Mouse (Mus musculus) forebrain, embryonic 15.5 days (tissue): ENCODE data around the gene Cnot10. TPM values are rescaled to one million over a fixed set of nuclear protein-coding genes. Genes with fewer than 3 reads are reported as not detected.

Source experiments
- ATAC-seq: fragments of 200-750 bp; cut with Nextera tagmentation; replicated peaks from 2 replicates; pipeline ENCODE4 v1.8.0; 2017; ENCODE audit warnings: mild to moderate bottlenecking, moderate TSS enrichment, moderate library complexity
- H3K27ac ChIP-seq: fragments of 300-500 bp; sonication (generic); replicated peaks from 2 replicates; pipeline ENCODE4 v1.5.1; 2015; ENCODE audit warnings: mild to moderate bottlenecking, inconsistent platforms
- H3K27me3 ChIP-seq: fragments of 300-500 bp; sonication (generic); 2 replicates; pipeline ENCODE4 v1.6.1; 2015; ENCODE audit warnings: inconsistent platforms
- H3K36me3 ChIP-seq: fragments of 300-500 bp; sonication (generic); 2 replicates; pipeline ENCODE4 v1.6.1; 2015; ENCODE audit warnings: mild to moderate bottlenecking, inconsistent platforms
- H3K4me1 ChIP-seq: fragments of 300-500 bp; sonication (generic); 2 replicates; pipeline ENCODE4 v1.6.1; 2015; ENCODE audit warnings: inconsistent platforms
- H3K4me2 ChIP-seq: fragments of 300-500 bp; sonication (generic); replicated peaks from 2 replicates; pipeline ENCODE4 v1.6.1; 2015; ENCODE audit warnings: mild to moderate bottlenecking, inconsistent platforms
- H3K4me3 ChIP-seq: fragments of 300-500 bp; sonication (generic); 2 replicates; pipeline ENCODE4 v1.5.1; 2015; ENCODE audit warnings: mild to moderate bottlenecking, inconsistent platforms
- H3K9ac ChIP-seq: fragments of 300-500 bp; sonication (generic); replicated peaks from 2 replicates; pipeline ENCODE4 v1.6.1; 2015; ENCODE audit warnings: mild to moderate bottlenecking, inconsistent platforms
- H3K9me3 ChIP-seq: fragments of 300-500 bp; sonication (generic); 2 replicates; pipeline ENCODE4 v1.6.1; 2016; ENCODE audit warnings: inconsistent platforms
- WGBS: fragments of 180-500 bp; shearing (Covaris S2); methylation state at CpG from one replicate; pipeline ENCODE4 v1.1.7; 2015; ENCODE audit warnings: mixed read lengths; 5-methylcytosine and 5-hydroxymethylcytosine counted together
- polyA plus RNA-seq: library from polyadenylated mRNA; unstranded; fragments of >200 nt; fragmentation: Nextera tagmentation; extraction: Ambion mirVana; gene quantifications from 2 replicates; pipeline ENCODE4 v1.2.1, GENCODE M21; 2015

Gene Cnot10
- 57.9 and 60.1 TPM in 2 replicates for polyA plus RNA-seq

- peak; percentile 99 for ATAC-seq
- peak within 1 kb of the TSS; percentile 71 for H3K9ac ChIP-seq
Measured at GRCm38 (mm10) chr9:114639839-114640646, at the start of gene Cnot10. Gene Cnot10, minus strand, starts transcription at chr9:114640184.

GRCm38 (mm10) chr9:114688953-114689407, 49.0 kb upstream of the Cnot10 start:
- peak overlapping the region; percentile 69 for H3K4me2 ChIP-seq
- H3K27me3 ChIP-seq, result no peaks in the 10 kb centered on the region
- ATAC-seq, result peak; percentile 79
- H3K9me3 ChIP-seq, result no peaks in the 10 kb centered on the region
- H3K4me1 ChIP-seq, result peaks cover 25% of the 10 kb centered on the region
- peak overlapping the region; percentile 88 for H3K4me3 ChIP-seq
- H3K9ac ChIP-seq, result peak overlapping the region; percentile 97
- H3K36me3 ChIP-seq, result peaks cover 17% of the 10 kb centered on the region
- under 1% methylated on average over 49 of the region's 50 CpGs for WGBS
- peak overlapping the region; percentile 96 for H3K27ac ChIP-seq

More at GRCm38 (mm10) chr9:114639839-114640646, at the start of gene Cnot10:
- H3K4me2 ChIP-seq, result peak within 1 kb of the TSS; percentile 74
- H3K9me3 ChIP-seq, result no peaks in the 10 kb centered on the region
- H3K4me3 ChIP-seq, result peak within 1 kb of the TSS; percentile 90
- 3% methylated on average over 51 of the region's 51 CpGs for WGBS
- peaks cover 15% of the 10 kb centered on the region for H3K27me3 ChIP-seq
- no peaks in the 10 kb centered on the region for H3K36me3 ChIP-seq
- H3K4me1 ChIP-seq, result peaks cover 27% of the 10 kb centered on the region
- peak within 1 kb of the TSS; percentile 88 for H3K27ac ChIP-seq

DNA sequence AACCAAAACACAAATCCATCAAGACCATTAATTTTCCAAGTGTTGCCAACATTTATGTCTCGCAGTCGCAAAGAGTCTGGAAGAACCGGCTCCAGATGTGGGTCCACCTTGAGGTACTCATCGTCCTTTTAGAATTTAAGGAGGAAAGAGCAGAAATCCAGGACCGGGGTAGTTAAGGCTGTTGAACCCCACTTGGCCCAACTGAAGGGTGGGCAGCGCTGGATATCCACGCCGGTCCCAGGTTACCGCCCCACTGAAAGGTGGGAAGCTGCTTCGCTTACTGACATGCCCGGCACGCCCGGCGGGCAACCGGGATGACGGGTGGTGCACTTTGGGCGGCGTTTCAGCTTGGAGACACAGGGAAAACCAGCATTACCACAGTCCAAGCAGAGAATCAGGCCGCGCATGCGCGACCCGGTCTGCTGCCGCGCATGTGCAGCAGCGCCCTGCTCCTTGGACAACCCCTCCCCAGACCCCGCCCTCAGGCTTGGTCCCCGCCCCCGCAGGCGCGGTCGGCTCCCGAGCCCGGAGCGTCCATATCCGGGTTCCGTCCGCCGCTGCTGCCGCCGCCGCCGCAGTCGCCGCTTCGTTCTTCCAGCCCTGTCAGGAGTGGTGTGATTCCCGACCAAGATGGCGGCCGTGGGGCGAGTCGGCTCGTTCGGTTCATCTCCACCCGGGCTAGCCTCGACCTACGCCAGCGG, 48.4 kb upstream of the Cnot10 start, which contains the start of gene Dync1li1:
Gene Dync1li1, plus strand, starts transcription at position 539 of the 701 bp plus-strand sequence.
- Histone ChIP-seq H3K27me3 (no peaks in the 10 kb centered on the region), H3K27ac (peak within 1 kb of the TSS; percentile 96), H3K4me2 (peak within 1 kb of the TSS; percentile 69), H3K9me3 (no peaks in the 10 kb centered on the region), H3K36me3 (peaks cover 12% of the 10 kb centered on the region), H3K4me1 (peaks cover 25% of the 10 kb centered on the region), H3K4me3 (peak within 1 kb of the TSS; percentile 88), H3K9ac (peak within 1 kb of the TSS; percentile 97)
- ATAC-seq, result peak; percentile 97
- under 1% methylated on average over 55 of the region's 57 CpGs for WGBS

GRCm38 (mm10) chr9:114687639-114688038, 47.7 kb upstream of the Cnot10 start:
- ATAC-seq, result no peak
- Histone ChIP-seq H3K27ac (peak overlapping the region; percentile 96), H3K9ac (peak overlapping the region; percentile 97), H3K4me3 (peak overlapping the region; percentile 88), H3K4me1 (peaks cover 25% of the 10 kb centered on the region), H3K9me3 (no peaks in the 10 kb centered on the region), H3K36me3 (peaks cover 8% of the 10 kb centered on the region), H3K4me2 (peak overlapping the region; percentile 69), H3K27me3 (no peaks in the 10 kb centered on the region)
- 63% methylated on average over 13 of the region's 13 CpGs for WGBS

DNA sequence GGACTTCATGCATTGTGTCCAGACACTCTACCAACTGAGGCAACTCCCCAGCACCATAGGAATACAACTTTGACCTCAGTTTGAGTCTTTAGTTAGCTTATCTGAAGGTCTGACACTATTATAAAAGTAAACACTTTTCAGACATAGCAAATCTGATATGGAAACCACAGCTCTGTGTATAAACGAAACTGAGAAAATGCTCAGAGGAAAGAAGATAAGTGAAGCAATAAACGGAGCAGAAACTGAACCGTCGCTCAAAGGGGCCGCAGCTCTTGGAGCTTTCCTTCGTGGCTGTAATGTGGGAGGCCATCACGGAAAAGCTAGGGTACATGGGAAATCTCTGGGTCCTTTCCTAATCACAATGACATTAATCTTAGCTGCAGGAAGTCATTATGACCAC, 46.3 kb upstream of the Cnot10 start:
- Histone ChIP-seq H3K27ac (no peak overlapping the region), H3K27me3 (no peaks in the 10 kb centered on the region), H3K9me3 (no peaks in the 10 kb centered on the region), H3K9ac (no peak overlapping the region), H3K4me2 (no peak overlapping the region), H3K4me3 (no peak overlapping the region), H3K36me3 (peaks cover 2% of the 10 kb centered on the region; the same call in 1 of the 2 replicates), H3K4me1 (peaks cover 25% of the 10 kb centered on the region)
- no peak for ATAC-seq
- 90% methylated on average over 7 of the region's 7 CpGs for WGBS

DNA sequence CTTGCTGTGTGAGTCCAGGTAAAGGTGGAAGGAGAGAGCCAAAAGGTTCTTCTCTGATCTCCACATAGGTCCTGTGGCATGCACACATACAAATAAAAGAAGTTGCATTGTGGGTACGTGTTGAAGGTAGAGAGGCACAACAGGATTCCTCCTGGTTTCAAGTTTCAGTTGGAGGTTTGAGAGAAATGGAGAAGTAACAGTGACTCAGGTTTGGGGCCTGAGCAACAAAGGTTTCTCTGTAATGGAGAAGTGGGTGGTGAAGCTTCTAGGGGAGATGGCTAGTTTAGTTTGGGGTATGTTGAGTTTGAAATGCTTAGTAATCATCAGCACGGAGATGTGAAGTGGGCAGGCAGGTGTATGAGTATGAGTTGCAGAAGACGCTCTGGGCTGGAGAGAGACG, 42.2 kb upstream of the Cnot10 start:
- Histone ChIP-seq H3K36me3 (no peaks in the 10 kb centered on the region), H3K4me3 (no peak overlapping the region), H3K9ac (no peak overlapping the region), H3K4me2 (no peak overlapping the region), H3K27ac (no peak overlapping the region), H3K4me1 (no peaks in the 10 kb centered on the region), H3K27me3 (no peaks in the 10 kb centered on the region), H3K9me3 (no peaks in the 10 kb centered on the region)
- no peak for ATAC-seq
- 84% methylated on average over 4 of the region's 4 CpGs for WGBS

DNA sequence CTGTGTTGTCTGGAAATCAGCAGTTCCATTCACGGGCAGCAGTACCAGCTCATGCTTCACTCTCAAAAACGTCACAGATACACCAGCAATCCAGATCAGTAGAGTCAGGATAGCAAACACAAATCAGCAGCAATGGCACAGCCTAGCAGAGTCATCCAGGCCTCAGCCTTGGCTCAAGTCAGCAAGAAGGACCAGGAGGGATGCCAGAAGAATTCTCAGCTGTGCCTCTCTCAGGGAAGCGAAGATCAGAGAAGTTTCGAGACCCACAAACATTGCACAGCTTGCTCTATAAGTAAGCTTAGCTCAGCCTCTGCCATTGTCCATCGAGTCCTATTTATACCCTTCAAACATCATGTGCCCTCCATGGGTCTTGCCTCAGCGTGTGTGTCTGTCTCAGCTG, 40.5 kb upstream of the Cnot10 start:
- no peak overlapping the region for H3K4me3 ChIP-seq
- no peak for ATAC-seq
- H3K36me3 ChIP-seq, result no peaks in the 10 kb centered on the region
- no peak overlapping the region for H3K9ac ChIP-seq
- H3K27ac ChIP-seq, result no peak overlapping the region
- H3K4me2 ChIP-seq, result no peak overlapping the region
- no peaks in the 10 kb centered on the region for H3K27me3 ChIP-seq
- no peaks in the 10 kb centered on the region for H3K4me1 ChIP-seq
- 80% methylated on average over 6 of the region's 6 CpGs for WGBS
- no peaks in the 10 kb centered on the region for H3K9me3 ChIP-seq

GRCm38 (mm10) chr9:114679944-114680343, 40.0 kb upstream of the Cnot10 start:
- Histone ChIP-seq H3K36me3 (no peaks in the 10 kb centered on the region), H3K9me3 (no peaks in the 10 kb centered on the region), H3K27ac (no peak overlapping the region), H3K4me2 (no peak overlapping the region), H3K27me3 (no peaks in the 10 kb centered on the region), H3K4me1 (no peaks in the 10 kb centered on the region), H3K4me3 (no peak overlapping the region), H3K9ac (no peak overlapping the region)
- ATAC-seq, result no peak
- WGBS, result 84% methylated on average over 5 of the region's 5 CpGs

DNA sequence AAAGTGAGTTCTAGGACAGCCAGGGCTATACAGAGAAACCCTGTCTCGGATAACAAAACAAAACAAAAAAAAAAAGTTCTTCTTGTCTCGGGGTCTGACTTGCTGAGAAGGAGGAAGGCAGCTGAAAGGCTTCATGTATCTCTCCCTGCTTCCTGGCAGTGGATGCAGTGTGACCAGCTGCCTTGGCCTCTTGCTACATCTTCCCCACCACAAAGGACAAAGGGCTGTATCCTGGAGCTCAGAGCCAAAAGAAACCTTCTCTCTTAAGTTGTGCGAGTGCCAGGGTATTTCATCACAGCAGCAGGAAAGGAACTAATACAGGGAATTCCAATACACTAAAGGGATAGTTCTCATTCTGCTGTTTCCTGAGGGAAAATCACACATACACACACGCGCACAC, 38.6 kb upstream of the Cnot10 start:
- Histone ChIP-seq H3K4me1 (0 out of 2 replicates have a peak, but pooled peaks cover under 1% of the 10 kb centered on the region), H3K9ac (no peak overlapping the region), H3K4me3 (no peak overlapping the region), H3K27ac (no peak overlapping the region), H3K36me3 (no peaks in the 10 kb centered on the region), H3K4me2 (no peak overlapping the region), H3K27me3 (no peaks in the 10 kb centered on the region), H3K9me3 (no peaks in the 10 kb centered on the region)
- 91% methylated on average over 5 of the region's 5 CpGs for WGBS
- no peak for ATAC-seq

DNA sequence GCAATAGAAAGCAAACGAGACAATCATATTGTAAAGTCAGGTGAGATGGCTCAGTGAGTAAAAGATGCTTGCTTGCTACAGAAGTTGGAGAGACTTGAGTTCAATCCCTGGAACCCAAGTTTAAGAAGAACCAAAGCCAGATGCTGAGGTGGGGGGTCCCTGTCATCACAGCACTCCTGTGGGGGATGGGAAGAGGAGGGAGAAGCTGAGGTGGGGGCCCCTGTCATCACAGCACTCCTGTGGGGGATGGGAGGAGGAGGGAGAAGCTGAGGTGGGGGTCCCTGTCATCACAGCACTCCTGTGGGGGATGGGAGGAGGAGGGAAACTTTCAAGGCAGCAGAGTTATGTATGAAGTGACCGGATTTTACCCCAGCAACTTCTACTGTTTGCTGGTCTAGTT, 33.6 kb upstream of the Cnot10 start:
- Histone ChIP-seq H3K36me3 (no peaks in the 10 kb centered on the region), H3K4me1 (peaks cover 7% of the 10 kb centered on the region), H3K9ac (no peak overlapping the region), H3K4me3 (no peak overlapping the region), H3K4me2 (no peak overlapping the region), H3K27me3 (no peaks in the 10 kb centered on the region), H3K27ac (peak overlapping the region; percentile 65), H3K9me3 (no peaks in the 10 kb centered on the region)
- WGBS, result 53% methylated on average over 2 of the region's 2 CpGs
- peak; percentile 6; the same call in 1 of the 2 replicates for ATAC-seq

DNA sequence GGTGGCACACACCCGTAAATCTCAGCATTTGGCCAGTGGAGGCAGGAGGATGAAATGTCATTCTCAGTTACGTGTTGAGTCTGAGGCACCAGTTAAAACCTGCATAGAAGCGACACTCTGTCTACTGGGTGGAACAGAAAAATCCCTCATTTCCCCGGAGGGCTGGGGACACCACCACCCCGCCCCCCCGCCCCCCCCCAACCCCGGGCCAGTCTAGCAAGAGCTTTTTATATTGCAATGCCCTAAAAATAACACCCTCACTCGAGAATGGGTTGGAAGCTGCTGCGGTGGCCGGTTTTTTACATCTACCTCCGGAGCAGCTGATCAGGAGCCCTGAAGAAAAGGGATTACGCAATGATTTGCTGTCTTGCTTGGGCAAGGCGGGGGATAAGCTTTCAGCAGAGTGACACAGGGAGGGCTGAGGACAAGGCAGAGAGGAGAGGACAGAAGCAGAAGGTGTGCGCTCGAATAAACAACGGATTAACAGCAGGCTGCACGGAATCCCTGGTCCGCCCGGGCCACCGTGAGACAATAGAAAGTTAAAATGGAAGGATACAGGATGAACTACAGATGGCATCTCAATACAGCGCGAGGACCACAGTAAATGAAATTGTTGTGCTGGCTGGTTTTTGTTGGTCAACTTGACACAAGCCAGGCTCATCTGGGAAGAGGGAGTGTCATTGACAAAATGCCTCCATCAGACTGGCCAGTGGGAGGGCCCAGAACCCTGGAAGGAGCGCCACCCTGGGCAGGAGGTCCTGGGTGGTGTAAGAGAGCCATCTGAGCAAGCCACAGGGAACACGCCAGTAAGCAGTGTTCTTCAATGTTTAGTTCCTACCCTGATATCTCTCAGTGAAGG, 32.9 kb upstream of the Cnot10 start:
- Histone ChIP-seq H3K9ac (peak overlapping the region; percentile 56), H3K4me3 (peak overlapping the region; percentile 40), H3K4me1 (peaks cover 7% of the 10 kb centered on the region), H3K9me3 (no peaks in the 10 kb centered on the region), H3K27ac (peak overlapping the region; percentile 65), H3K4me2 (peak overlapping the region; percentile 60), H3K36me3 (no peaks in the 10 kb centered on the region), H3K27me3 (no peaks in the 10 kb centered on the region)
- WGBS, result 4% methylated on average over 24 of the region's 24 CpGs
- ATAC-seq, result peak; percentile 75
